Mouse (Mus musculus) neural tube, embryonic 14.5 days (tissue): ENCODE measurements around the gene Olfr373. TPM values are rescaled to one million over a fixed set of nuclear protein-coding genes. Genes with fewer than 3 reads are reported as not detected.

Source experiments
- ATAC-seq: fragments of 200-750 bp; cut with Nextera tagmentation; 2 replicates; pipeline ENCODE4 v1.8.0; 2017; ENCODE audit warnings: low read depth, mild to moderate bottlenecking, moderate TSS enrichment, moderate library complexity
- H3K27ac ChIP-seq: fragments of 300-500 bp; sonication (generic); 2 replicates; pipeline ENCODE4 v1.5.1; 2014; ENCODE audit warnings: low read depth, mild to moderate bottlenecking, control low read depth, low read length, moderate library complexity, mixed read lengths
- H3K27me3 ChIP-seq: fragments of 300-500 bp; sonication (generic); 2 replicates; pipeline ENCODE4 v1.6.1; 2014; ENCODE audit warnings: low read length; ENCODE audit not compliant: control insufficient read depth, insufficient read depth
- H3K36me3 ChIP-seq: fragments of 300-500 bp; sonication (generic); 2 replicates; pipeline ENCODE4 v1.6.1; 2014; ENCODE audit warnings: low read length, mixed read lengths; ENCODE audit not compliant: control insufficient read depth, insufficient read depth
- H3K4me1 ChIP-seq: fragments of 300-500 bp; sonication (generic); 2 replicates; pipeline ENCODE4 v1.6.1; 2014; ENCODE audit warnings: low read length; ENCODE audit not compliant: control insufficient read depth, insufficient read depth
- H3K4me2 ChIP-seq: fragments of 300-500 bp; sonication (generic); 2 replicates; pipeline ENCODE4 v1.6.1; 2014; ENCODE audit warnings: mild to moderate bottlenecking, low read depth, low read length, control low read depth
- H3K4me3 ChIP-seq: fragments of 300-500 bp; sonication (generic); 2 replicates; pipeline ENCODE4 v1.5.1; 2014; ENCODE audit warnings: low read depth, low read length, control low read depth, mixed read lengths
- H3K9ac ChIP-seq: fragments of 300-500 bp; sonication (generic); replicated peaks from 2 replicates; pipeline ENCODE4 v1.6.1; 2014; ENCODE audit warnings: low read depth, mild to moderate bottlenecking, control low read depth, low read length, mixed read lengths
- H3K9me3 ChIP-seq: fragments of 300-500 bp; sonication (generic); 2 replicates; pipeline ENCODE4 v1.6.1; 2016; ENCODE audit warnings: low read length; ENCODE audit not compliant: control insufficient read depth
- WGBS: fragments of 180-500 bp; shearing (Covaris S2); extraction: QIAGEN DNeasy Blood & Tissue Kit; methylation state at CpG from one replicate; pipeline ENCODE4 v1.1.7; 2014; 5-methylcytosine and 5-hydroxymethylcytosine counted together
- polyA plus RNA-seq: library from polyadenylated mRNA; unstranded; fragments of >200 nt; fragmentation: Nextera tagmentation; extraction: Ambion mirVana; gene quantifications from 2 replicates; pipeline ENCODE4 v1.2.1, GENCODE M21; 2014

Gene Olfr373
- polyA plus RNA-seq, 1 experiment from 2014 or later = not detected

DNA sequence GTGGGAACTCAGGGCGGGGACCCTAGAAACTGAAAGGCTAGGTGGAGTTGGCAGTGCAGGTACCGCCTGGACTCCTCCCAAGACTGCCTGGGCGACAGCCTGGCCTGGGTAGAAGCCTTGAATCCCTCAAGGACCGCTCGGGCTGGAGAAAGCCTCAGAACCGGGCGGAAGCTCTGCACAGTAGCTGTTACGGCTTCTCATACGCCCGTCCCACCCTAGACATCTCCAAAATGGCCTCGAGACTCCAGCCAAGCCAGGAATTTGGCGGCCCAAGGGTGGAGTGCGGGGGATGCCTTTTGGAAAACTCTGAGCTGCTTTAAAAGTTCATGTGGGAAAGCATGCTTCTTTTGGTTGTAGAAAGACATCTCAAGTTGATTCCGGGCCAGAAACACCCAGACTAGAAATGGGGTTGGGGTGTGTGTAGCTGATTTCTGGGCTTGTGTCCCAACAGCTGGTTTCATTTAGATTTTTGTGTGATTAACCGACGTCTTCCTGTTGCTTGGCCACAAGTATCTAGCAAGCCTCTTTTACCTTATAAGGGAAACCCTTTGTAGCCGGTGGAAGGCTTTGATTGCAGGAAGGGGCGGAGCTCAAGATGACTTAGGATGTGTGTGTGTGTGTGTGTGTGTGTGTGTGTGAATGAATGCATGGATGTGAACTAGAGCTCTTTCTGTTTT is 53.5 kb downstream of the Olfr373 start:
- Histone ChIP-seq H3K4me1 (0 out of 2 replicates have a peak, but pooled peaks cover 4% of the 10 kb centered on the region), H3K27ac (peak overlapping the region; percentile 68), H3K4me2 (peak overlapping the region; percentile 73), H3K9me3 (no peaks in the 10 kb centered on the region), H3K36me3 (peaks cover 14% of the 10 kb centered on the region), H3K9ac (peak overlapping the region; percentile 90), H3K27me3 (no peaks in the 10 kb centered on the region), H3K4me3 (peak overlapping the region; percentile 81)
- peak; percentile 32; the same call in 1 of the 2 replicates for ATAC-seq
- WGBS = 1% methylated on average over 18 of the region's 18 CpGs

DNA sequence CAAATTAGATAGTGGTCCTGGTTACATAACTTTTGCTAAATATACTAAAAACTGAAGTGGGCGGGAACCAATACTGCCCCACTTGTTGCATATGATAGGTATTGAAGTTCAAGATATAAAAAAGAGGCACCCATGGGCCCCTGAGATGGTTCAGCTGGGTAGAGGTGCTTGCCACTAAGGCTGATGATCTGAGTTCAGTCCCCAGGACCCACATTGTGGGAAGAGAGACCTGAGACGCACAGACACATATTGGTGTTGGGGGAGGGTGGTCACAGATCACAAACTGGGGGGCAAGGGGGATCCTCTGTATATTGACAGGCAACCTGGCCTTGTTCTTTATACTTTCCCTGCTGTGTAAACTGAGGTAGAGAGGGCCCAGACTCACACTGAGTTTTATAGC is 54.5 kb downstream of the Olfr373 start:
- H3K4me3 ChIP-seq = no peak overlapping the region
- 0 out of 2 replicates have a peak, but pooled peaks cover 4% of the 10 kb centered on the region for H3K4me1 ChIP-seq
- H3K27me3 ChIP-seq = no peaks in the 10 kb centered on the region
- H3K9me3 ChIP-seq = no peaks in the 10 kb centered on the region
- 97% methylated on average over 2 of the region's 2 CpGs for WGBS
- no peak overlapping the region for H3K9ac ChIP-seq
- H3K27ac ChIP-seq = no peak overlapping the region
- peaks cover 18% of the 10 kb centered on the region for H3K36me3 ChIP-seq
- no peak overlapping the region for H3K4me2 ChIP-seq
- no peak for ATAC-seq

DNA sequence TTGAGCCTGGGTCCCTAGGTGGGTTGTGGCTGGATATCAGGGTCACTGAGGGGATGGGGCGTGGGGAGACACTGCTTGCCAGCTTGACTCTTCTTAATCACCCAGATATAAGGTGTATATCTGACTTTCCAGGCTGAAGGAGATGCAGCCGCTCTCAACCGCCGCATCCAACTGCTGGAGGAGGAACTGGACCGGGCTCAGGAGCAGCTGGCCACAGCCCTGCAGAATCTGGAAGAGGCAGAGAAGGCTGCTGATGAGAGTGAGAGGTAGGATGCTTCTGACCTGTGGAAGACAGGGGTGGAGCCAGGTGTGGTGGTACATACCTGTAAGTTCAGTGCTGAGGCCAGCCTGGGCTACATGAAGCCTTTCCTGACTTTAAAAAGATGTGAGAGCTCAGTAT is 55.5 kb downstream of the Olfr373 start:
- 0 out of 2 replicates have a peak, but pooled peaks cover 4% of the 10 kb centered on the region for H3K4me1 ChIP-seq
- ATAC-seq = no peak

DNA sequence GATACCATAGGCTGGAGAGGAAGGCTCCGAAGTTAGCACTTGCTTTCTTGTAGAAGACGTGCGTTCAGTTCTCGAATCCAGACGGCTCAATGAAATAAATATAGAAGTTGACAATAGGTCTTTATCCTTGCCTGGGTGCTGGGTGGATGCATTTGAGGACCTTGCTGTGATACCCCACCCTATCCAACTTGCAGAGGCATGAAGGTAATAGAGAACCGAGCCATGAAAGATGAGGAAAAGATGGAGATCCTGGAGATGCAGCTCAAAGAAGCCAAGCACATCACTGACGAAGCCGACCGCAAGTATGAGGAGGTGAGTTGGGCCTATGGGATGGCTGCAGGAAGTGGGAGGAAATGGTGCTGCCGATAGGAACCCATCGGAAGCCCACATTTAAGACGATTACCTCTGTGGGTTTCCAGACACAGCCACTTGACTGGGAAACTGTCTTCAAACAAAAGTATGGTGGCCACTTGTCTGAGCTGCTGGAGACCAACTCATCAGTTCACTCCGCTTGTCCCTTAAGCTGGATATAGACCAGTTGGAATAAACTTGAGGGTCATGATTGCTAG is 60.4 kb downstream of the Olfr373 start:
- H3K4me3 ChIP-seq = no peak overlapping the region
- H3K4me1 ChIP-seq = no peaks in the 10 kb centered on the region
- no peak overlapping the region for H3K4me2 ChIP-seq
- H3K9me3 ChIP-seq = no peaks in the 10 kb centered on the region
- H3K27ac ChIP-seq = no peak overlapping the region
- ATAC-seq = no peak
- no peaks in the 10 kb centered on the region for H3K27me3 ChIP-seq
- H3K36me3 ChIP-seq = peaks cover 44% of the 10 kb centered on the region
- no peak overlapping the region for H3K9ac ChIP-seq
- WGBS = 93% methylated on average over 13 of the region's 13 CpGs

More for the DNA sequence above, 55.5 kb downstream of the Olfr373 start:
- peaks cover 19% of the 10 kb centered on the region for H3K36me3 ChIP-seq
- no peaks in the 10 kb centered on the region for H3K9me3 ChIP-seq
- no peak overlapping the region for H3K4me2 ChIP-seq
- no peak overlapping the region for H3K9ac ChIP-seq
- WGBS = 96% methylated on average over 5 of the region's 5 CpGs
- H3K27me3 ChIP-seq = no peaks in the 10 kb centered on the region
- no peak overlapping the region for H3K4me3 ChIP-seq
- no peak overlapping the region for H3K27ac ChIP-seq

DNA sequence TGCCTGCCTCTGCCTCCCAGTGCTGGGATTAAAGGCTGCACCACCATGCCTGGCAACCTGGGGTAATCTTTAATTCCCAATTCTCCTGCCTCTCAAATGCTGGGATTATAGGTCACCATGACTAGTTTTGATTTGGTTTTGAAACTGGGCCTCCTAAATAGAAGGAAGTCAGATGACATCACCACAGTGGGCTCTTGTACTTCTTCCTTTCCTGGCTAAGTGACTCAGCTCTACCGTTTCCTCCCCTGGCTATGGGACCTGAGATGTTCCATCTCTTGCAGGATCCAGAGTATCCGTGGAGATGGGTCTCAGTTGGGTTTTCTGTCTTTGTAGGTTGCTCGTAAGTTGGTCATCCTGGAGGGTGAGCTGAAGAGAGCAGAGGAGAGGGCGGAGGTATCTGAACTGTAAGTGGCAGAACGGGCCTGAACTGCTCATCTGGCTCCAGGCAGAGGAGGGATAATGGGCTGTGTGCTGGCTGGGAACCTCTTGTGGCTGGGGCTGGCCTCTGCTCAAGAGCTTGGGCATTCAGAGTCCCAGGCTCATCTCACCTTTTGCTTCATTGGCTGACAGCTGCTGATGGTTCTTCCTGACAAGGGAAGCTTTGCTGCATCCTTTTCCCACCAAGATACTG is 61.5 kb downstream of the Olfr373 start:
- no peak for ATAC-seq
- H3K9me3 ChIP-seq = no peaks in the 10 kb centered on the region
- 92% methylated on average over 5 of the region's 5 CpGs for WGBS
- H3K4me2 ChIP-seq = no peak overlapping the region
- H3K9ac ChIP-seq = no peak overlapping the region
- H3K36me3 ChIP-seq = peaks cover 46% of the 10 kb centered on the region
- H3K4me3 ChIP-seq = no peak overlapping the region
- no peaks in the 10 kb centered on the region for H3K4me1 ChIP-seq
- no peaks in the 10 kb centered on the region for H3K27me3 ChIP-seq
- H3K27ac ChIP-seq = no peak overlapping the region

DNA sequence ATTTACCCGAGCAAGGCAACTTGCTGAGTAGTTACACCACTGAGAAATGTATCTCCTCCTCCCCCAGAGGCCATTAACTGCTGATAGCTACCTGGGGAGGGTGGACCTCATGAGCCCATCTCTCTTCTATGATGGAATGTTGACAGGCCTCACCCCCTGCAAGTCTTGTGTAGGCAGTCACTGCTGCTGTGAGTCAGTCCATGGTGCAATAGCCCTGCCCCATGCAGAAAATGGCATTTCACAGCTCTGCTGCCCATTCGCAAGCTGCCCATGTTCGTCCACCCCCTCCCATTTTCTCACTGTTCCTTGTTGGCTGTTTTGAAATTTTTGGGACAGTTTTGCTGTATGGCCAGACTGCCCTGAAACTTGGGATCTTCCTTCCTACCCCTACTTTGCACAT is 62.5 kb downstream of the Olfr373 start:
- no peak for ATAC-seq
- Histone ChIP-seq H3K27me3 (no peaks in the 10 kb centered on the region), H3K9me3 (no peaks in the 10 kb centered on the region), H3K9ac (no peak overlapping the region), H3K4me1 (no peaks in the 10 kb centered on the region), H3K4me2 (no peak overlapping the region), H3K36me3 (peaks cover 47% of the 10 kb centered on the region), H3K27ac (no peak overlapping the region), H3K4me3 (no peak overlapping the region)
- 91% methylated on average over 3 of the region's 3 CpGs for WGBS

DNA sequence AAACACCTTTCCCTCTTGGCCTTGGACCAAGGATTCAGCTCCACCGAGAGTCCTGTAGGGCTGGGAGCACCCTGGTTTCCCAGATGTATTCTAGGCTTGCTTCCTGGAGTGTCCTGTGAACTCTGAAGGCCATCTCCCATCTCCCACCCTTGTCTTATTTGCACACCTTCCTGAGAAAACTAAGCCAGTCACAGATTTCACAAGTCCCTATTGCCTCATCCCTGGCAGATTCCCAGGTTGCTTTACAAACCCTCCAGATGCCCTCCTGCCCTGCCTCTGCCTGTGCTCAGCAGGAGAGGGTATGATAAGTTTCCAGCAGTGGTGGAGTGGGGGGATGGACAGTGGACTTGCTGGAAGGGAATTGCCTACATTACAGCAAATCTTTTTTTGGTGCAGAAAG is 63.1 kb downstream of the Olfr373 start:
- H3K27ac ChIP-seq = no peak overlapping the region
- no peak overlapping the region for H3K4me2 ChIP-seq
- H3K9ac ChIP-seq = no peak overlapping the region
- no peaks in the 10 kb centered on the region for H3K9me3 ChIP-seq
- no peak for ATAC-seq
- H3K4me3 ChIP-seq = no peak overlapping the region
- H3K4me1 ChIP-seq = no peaks in the 10 kb centered on the region
- peaks cover 45% of the 10 kb centered on the region for H3K36me3 ChIP-seq
- no peaks in the 10 kb centered on the region for H3K27me3 ChIP-seq
- WGBS = 93% methylated on average over 1 of the region's 1 CpGs

DNA sequence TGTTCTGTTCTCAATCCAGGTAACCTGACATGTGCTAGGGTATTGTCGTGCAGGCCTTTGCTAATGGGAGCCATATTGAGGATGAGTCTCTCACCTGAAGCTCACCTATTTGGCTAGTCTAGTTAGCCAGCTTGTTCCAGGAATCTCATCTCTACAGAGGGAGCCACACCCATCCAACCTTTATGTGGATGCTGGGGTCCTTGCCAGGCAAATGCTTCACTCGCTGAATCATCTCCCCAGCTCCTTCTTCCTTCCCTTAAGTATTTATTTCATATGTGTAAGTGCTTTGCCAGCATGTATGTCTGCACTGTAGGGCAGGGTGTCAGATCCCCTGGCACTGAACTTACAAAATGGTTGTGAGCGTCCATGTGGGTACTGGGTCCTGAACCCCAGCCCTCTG is 63.6 kb downstream of the Olfr373 start:
- peaks cover 44% of the 10 kb centered on the region for H3K36me3 ChIP-seq
- no peak overlapping the region for H3K27ac ChIP-seq
- H3K27me3 ChIP-seq = no peaks in the 10 kb centered on the region
- H3K4me1 ChIP-seq = no peaks in the 10 kb centered on the region
- H3K9me3 ChIP-seq = no peaks in the 10 kb centered on the region
- ATAC-seq = no peak
- H3K4me3 ChIP-seq = no peak overlapping the region
- 96% methylated on average over 3 of the region's 3 CpGs for WGBS
- H3K4me2 ChIP-seq = no peak overlapping the region
- no peak overlapping the region for H3K9ac ChIP-seq

DNA sequence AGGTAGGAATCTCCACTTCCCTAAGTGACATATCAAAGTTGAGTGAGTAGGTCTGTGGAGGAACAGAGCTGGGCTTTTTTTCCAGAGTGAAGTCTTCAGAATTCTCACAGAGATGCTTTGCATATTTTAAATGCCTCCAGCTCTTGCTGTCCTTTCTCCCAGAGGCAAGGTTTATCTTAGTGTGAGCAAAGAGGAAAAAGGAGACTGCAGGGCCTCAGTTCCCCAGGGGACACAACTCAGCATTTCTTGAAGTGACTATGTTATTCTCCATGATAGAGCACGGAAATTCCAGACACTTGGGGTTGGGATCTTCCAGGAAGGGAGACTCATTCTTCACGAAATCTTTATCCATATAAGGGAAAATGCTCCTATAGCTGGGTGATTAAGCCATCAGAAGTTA is 64.3 kb downstream of the Olfr373 start:
- Histone ChIP-seq H3K4me1 (no peaks in the 10 kb centered on the region), H3K4me3 (no peak overlapping the region), H3K27me3 (no peaks in the 10 kb centered on the region), H3K36me3 (peaks cover 46% of the 10 kb centered on the region), H3K9ac (no peak overlapping the region), H3K27ac (no peak overlapping the region), H3K4me2 (no peak overlapping the region), H3K9me3 (no peaks in the 10 kb centered on the region)
- ATAC-seq = no peak
- WGBS = 94% methylated on average over 2 of the region's 2 CpGs
